25 mouse cellular contexts compared by ENCODE assay signal in the genomic region with DNA sequence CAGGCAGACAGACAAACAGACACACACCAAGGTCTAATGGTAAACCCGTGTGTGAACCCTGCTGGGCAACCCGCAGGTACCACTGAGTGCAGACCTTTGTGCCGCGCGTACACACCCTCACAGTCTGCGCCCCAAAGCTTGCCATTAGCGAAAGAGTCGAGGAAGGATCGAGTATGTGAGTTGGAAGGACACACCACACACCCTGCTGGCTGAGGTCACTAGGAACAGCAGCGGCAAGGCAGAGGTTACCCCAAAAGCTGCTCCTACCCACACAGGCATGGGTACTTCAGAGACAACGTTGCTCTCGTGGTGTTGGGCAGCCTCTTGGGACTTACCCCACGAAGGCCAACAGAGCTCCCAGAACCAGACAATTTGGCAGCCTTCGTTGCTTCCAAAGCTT. TPM values are rescaled to one million over a fixed set of nuclear protein-coding genes. Genes with fewer than 3 reads are reported as not detected.
"Had no signal": no experiment of that assay in that cellular context is flagged by ENCODE, and none has a peak within 500 bp of the region (broad histone marks: within the 10 kb centered on the region; RNA-seq: fewer than 3 reads in every experiment).

No protein-coding gene starts in this region.

- ATAC-seq: hindbrain, embryonic 16.5 days; inflammation-experienced regulatory T-cells, adult 6 months; intestine, embryonic 15.5 days; intestine, postnatal 0 days had no signal

- H3K9me3 ChIP-seq: hindbrain, embryonic 12.5 days; intestine, embryonic 15.5 days; limb, embryonic 10.5 days had no signal

- H3K27ac ChIP-seq: heart, adult 2 months; hindbrain, embryonic 10.5 days; hindbrain, embryonic 12.5 days; hindbrain, embryonic 14.5 days; intestine, embryonic 15.5 days; layer of hippocampus, adult 2 months; left cerebral cortex, adult 2 months; limb, embryonic 10.5 days; limb, embryonic 12.5 days; liver, embryonic 13.5 days had no signal

- DNase-seq: gastrocnemius, postnatal 25 days; heart, postnatal 10 days; heart, postnatal 36 days; kidney, adult 18-20 months; kidney, adult 8-10 months; kidney, postnatal 10 days; kidney, postnatal 25 days; kidney, postnatal 4 days; liver; liver, embryonic 13.5 days had no signal

- H3K4me2 ChIP-seq: heart, embryonic 12.5 days; hindbrain, embryonic 12.5 days; hindbrain, embryonic 14.5 days; intestine, embryonic 15.5 days; limb, embryonic 12.5 days; liver, embryonic 11.5 days; liver, embryonic 13.5 days had no signal

- H3K4me3 ChIP-seq: heart, adult 2 months; heart, embryonic 12.5 days; hindbrain, embryonic 10.5 days; hindbrain, embryonic 12.5 days; intestine, embryonic 15.5 days; layer of hippocampus, adult 2 months; left cerebral cortex, adult 2 months; limb, embryonic 10.5 days; limb, embryonic 12.5 days; liver, embryonic 13.5 days had no signal

- H3K36me3 ChIP-seq: heart, embryonic 12.5 days; hindbrain, embryonic 10.5 days; hindbrain, embryonic 12.5 days; intestine, embryonic 15.5 days; limb, embryonic 10.5 days; limb, embryonic 12.5 days; liver, embryonic 13.5 days had no signal

- H3K9ac ChIP-seq: hindbrain, embryonic 12.5 days; hindbrain, embryonic 14.5 days; intestine, embryonic 15.5 days; limb, embryonic 12.5 days; liver, embryonic 13.5 days had no signal

- H3K27me3 ChIP-seq: heart, embryonic 12.5 days; hindbrain, embryonic 12.5 days; intestine, embryonic 15.5 days; limb, embryonic 12.5 days had no signal

- H3K4me1 ChIP-seq: hindbrain, embryonic 12.5 days; limb, embryonic 12.5 days; liver, embryonic 13.5 days had no signal

RNA-seq across cellular contexts. Expression of a gene that starts 30.2 kb away (rescaled TPM):
- total RNA-seq: granulocyte monocyte progenitor cell, adult 5-6 weeks had no signal
- polyA plus RNA-seq: inflammation-experienced regulatory T-cells, adult 6 months had no signal
